Mouse (Mus musculus): ENCODE results near the gene Gm12184.
A peak's percentile ranks its signal among the peaks of the same experiment; 100 is the strongest.
"Not testable (repeated sequence)": the region's sequence is repeated elsewhere in the genome, so short reads cannot be mapped to it uniquely, and the experiment has no call there.

The Gm12184 gene

DNA sequence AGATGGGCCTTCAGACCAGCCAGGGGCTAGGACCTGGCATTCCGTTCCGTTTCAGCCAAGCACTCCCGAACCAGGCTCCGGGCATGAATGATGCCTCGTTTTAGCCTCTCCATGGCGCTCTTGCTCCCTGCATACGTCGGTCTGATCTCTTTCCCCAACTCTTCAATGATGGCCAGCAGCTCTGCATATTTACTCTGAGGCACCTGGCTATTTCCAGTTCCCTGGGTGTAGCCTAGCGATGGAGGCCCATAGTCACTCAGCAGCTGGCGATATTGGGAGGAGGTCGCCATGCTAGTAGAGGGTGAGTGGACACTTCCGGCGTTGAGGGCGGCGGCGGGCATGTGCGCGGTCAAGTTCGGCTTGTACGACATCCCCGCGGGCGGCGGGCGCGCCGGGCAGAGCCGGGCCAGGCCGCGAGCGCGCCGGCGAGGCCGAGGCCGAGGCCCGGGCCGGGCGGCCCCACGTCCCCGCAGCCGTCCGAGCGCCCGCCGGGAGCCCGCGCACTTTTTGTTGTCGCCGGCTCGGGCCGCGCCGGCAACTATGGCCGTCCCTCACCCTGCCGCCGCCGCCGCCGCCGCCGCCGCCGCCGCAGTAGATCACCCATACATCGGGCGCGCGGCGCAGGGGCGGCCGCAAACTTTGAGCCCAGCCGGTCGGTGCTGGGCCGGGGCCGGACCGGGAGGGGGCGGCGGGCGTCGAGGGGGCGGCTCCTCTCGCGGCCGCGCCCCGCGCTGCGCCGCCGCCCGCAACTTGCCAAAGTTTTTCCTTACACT is at the start of gene Gm12184, which contains the start of gene Trim7:
Gene Gm12184, minus strand, starts transcription at position 677 of the 773 bp plus-strand sequence.
Gene Trim7, plus strand, starts transcription at position 162 of the 773 bp plus-strand sequence.
- DNase-seq (ENCODE audit: low spot score) = not testable (repeated sequence)

DNA sequence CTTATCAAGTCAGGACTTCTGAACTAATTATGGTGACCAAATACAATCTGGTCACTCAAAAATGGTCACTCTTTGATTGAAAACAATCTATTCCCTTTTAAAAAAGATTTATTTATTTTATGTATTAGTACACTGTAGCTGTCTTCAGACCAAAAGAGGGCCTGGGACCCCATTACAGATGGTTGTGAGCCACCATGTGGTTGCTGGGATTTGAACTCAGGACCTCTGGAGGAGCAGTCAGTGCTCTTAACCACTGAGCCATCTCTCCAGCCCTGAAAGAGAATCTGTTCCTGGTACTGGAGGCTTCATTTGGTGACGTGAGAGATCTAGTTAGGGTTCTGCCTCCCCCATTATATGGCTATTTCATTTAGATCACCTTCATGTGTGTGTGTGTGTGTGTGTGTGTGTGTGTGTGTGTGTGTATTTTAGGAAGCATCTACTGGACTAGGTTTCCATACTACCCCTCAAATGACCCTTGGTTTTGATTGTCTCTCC is 48.9 kb upstream of the Gm12184 start:
- DNase-seq (ENCODE audit: low spot score) = not testable (repeated sequence)

DNA sequence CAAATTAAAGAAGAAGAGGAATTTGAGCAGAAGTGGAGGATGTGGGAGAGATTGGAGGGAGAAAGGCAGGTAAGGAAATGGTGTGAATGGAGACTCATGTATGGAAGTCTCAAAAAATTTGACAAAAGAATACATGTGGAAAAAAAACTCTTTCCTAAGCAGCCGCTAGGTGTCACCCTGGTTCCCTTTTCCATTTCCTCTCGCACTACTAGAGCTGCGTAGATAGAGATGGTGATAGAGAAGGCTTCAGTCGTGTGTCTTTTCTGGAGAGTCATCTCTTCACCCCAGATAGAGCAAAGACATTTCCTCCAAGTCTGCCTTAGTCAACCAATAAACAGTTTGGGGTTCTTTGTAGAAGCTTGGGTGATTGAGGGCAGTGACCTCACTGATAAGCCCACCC is 48.0 kb upstream of the Gm12184 start:
- DNase-seq (ENCODE audit: low spot score) = peak; percentile 68

DNA sequence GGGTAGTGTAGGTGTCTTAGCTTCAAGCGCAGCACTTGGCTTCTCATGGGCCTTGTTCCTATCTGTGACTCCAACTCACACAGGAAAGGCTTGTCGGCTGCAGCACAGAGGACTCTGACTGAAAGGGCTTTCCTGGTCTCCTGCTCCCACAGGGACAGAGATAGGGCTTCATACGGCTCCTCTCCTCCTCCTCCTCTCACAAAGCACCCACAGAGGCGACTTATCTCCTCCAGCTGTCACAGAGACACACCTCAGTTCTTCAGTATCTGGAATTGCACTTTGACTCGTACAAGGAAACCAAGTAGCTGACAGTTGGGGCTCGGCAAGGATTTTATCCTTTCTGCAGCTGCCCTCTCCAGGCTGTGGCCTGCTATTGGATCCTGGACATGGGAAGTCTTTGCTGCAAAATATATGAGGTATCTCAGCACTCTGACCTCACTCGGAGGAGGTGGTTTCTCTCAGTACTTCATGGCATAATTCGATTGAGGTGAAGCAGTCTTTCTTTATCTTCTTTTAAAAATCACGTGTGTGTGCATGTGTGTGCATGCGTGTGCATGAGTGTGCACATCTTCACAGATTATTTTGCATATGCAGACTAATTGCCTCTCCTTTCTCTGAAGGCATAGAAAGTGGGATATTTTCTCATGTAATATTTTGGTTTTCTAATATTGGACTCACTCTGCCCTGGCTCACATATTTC is 47.3 kb upstream of the Gm12184 start:
- DNase-seq (ENCODE audit: low spot score) = peak; percentile 74

DNA sequence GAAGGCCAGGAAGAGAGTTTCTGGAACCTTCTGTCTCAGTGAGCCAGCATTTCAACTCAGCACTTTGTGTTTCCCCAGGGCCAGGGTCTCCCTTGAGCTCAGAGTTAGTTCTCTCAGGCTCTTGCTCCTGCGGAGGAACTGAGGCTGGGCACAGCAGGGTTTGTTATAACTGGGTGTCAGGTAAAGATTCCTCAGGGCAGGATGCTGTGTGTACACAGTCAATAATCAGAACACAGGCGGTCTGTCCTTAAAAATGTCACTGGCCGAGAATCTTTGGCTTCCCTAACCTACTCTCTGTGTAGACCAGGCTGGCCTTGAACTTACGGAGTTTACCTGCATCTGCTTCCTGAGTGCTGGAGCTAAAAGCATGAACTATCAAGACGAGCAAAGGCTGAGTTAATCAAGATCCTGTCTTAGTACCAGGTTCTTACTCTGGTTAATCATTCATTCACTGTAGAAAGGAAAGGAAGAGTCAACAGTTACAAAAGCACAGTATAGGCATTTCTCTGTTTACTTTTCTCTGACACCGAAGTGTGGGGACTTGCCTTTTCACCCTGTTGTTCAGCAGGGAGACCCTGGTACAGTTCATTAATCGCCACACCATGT is 46.3 kb upstream of the Gm12184 start:
- peak; percentile 64 for DNase-seq (ENCODE audit: low spot score)

DNA sequence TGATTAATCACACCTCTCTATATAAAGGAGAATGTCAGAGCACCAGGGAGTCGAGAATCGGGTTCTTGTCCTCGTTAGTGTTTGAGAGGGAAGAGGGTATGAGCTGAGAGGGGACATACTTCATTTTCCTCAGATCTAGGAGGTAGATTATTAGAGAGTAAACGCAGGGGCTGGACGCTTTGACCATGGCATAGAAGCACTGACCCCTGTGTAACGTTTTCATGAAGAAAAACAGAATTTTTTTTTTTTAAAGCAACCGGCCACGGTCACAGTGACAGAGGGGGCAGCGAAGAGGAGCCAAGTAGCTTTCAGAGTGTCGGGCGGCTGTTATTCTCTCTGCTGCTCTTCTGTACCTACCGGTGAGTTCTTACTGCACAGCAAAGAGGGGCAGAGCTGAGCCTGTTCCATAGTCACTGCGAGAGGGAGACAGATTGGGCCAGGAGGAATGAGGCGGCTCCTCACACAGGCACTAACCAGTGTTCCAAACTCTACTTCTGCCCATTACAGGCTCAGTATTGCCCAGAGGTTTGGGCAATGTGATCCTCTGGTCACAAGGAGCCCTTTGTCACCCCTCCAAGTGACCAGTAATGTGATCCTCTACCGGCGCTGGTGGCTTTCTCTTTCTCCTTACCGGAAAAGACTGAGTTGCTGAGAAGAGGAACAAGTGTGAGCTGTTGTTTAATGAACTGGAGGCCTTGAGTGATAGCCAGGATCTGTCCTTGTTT is 45.5 kb upstream of the Gm12184 start:
- DNase-seq (ENCODE audit: low spot score) = peak; percentile 41

DNA sequence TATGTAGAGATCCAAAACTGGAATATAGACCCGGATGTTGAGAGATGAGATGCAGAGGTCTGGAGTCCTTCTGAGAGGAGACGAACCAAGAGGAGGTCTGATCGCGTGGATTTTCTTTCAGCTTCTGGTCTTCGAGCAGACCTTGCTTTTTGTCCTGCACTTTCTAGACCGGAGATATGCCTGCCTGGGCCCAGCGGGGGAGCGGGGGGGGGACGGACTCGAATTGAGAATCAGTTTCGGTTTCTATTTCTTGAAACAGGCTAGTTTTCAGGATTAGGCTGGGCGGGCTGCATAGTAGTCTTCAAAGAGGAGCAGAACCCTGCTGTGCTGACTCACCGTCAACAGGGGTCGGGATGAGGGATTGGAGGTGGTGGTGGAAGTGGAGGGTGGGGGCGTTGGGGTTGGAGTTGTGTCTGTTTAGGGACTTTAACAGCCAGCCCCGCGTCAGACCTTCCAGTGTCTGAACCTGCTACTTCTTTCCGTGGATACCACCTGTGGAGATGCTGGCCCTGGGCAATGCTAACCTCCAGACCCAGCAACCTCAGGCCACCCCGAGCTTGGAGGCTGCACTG is 44.8 kb upstream of the Gm12184 start, which contains the start of gene Irgm1:
Gene Irgm1, minus strand, starts transcription at position 483 of the 572 bp plus-strand sequence.
- peak; percentile 74 for DNase-seq (ENCODE audit: low spot score)

DNA sequence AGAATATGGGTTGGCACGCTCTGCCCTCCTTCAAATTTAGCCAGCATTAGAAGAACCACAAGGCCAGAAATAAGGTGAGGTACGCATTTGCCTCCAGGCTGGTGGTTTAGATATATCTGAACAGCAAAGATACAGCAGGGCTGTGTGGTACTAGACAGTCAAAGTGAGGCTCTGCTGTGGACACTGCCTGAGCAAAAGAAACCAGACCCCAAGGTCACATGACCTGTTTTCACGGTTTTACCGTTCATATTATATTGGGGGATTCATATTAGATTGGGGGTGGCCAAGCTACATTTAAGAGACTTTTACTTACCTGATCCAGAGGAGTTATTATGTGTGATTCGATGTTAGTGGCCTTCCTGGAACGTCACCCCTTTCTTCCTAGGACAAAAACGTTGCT is 44.3 kb upstream of the Gm12184 start:
- no peak for DNase-seq (ENCODE audit: low spot score)

DNA sequence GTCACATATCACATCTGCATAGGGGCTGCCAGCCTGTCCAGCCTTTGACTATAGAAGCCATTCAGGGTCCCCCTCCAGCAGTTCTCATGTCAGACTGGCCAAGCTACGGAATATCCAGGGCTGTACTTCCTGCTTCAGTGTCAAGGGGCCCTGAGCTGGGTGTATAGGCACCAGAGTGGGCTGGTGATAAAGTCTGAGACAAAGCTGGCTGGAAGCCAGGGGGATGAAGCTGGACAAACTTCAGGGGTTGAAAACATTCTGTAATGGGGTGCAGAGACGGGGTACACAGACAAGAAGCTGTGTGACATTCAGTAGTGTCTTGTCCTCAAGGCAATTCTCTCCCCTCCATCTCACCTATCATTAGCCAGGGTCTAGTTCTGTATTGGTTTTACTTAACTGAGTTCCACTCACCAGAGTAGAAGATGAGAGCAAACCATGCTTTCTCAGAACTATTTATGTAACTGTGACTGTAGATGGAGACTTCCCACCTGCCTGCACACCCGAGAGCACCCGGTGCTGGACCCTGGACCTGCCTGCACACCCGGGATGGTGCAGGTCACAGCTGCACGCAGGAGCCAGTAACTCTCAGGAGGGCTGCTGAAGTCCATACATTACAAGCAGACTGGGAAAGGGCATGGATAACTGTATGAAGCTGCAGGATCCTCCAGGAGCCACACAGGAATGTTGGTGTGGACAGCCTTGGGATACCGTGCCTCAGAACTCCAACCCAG is 43.1 kb upstream of the Gm12184 start:
- DNase-seq (ENCODE audit: low spot score) = no peak

DNA sequence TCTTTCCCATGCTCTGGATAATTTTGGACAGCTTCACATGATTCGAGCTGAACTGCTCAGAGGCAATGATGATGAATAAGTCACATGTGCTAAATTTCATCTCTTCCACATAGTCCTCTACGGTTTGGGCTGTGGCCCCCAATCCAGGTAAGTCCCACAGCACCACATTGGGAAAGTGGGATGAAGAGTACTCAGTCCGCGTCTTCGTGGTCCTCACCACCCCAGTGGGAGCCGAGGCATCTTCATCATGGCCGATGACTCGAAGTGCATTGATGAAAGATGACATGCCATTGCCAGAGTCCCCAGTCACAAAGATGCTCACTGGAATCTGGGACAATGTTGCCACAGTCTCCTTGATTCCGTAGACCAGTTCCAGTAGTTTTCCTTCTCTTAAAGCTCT is 40.0 kb upstream of the Gm12184 start:
- no peak for DNase-seq (ENCODE audit: low spot score)

DNA sequence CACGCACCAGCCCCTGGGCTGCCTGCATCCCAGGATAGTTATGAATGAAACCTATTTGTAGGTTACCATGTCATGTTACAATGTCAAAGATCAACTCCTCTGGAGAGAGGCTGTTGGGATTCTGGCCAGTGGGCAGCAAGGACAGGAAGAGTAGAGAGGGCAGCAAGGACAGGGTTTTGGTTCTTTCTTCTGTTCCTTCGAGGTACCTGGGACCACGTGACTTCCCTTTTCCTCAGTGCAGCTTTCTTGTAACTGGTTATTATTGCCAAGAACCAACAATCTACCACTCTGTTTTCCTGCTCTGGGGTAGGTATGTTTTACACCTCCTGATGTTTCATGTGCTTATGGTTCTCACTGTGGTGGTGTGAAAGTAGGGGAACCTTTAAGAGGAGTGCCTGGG is 37.4 kb upstream of the Gm12184 start:
- DNase-seq (ENCODE audit: low spot score) = no peak

DNA sequence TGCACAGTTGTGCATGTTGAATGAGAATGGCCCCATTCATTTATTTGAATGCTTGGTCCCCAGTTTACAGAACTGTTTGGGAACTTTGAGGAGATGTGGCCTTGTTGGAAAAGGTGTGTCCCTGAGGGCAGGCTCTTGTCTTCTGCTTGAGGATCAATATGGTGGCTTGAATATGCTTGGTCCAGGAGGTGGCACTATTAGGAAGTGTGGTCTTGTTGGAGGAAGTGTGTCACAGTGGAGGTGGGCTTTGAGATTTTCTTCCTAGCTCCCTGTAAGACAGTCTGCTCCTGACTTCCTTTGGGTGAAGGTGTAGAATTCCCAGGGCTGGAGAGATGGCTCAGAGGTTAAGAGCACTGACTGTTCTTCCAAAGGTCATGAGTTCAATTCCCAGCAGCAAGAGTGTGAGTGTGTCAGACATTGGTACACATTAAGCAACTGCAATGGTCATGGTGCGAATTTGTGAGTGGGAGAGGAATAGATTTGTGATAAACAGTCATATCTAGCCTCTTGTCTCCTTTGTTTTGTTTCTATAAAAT is 36.4 kb upstream of the Gm12184 start:
- DNase-seq (ENCODE audit: low spot score) = peak; percentile 69

DNA sequence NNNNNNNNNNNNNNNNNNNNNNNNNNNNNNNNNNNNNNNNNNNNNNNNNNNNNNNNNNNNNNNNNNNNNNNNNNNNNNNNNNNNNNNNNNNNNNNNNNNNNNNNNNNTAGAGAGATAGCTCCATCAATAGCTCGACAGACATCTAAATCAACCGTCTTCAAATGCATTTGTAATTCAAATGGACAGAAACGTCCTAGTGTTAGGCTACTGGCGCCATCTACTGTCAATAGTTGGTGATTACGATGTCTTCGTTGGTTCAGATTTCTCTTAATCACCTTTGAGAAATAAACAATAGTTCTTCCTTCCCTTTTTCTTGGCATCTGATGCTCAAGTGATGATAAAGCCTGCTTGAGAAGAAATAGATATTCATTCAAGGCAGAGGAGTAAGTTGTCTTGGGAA is 32.6 kb upstream of the Gm12184 start:
- DNase-seq (ENCODE audit: low spot score) = peak; percentile 38

DNA sequence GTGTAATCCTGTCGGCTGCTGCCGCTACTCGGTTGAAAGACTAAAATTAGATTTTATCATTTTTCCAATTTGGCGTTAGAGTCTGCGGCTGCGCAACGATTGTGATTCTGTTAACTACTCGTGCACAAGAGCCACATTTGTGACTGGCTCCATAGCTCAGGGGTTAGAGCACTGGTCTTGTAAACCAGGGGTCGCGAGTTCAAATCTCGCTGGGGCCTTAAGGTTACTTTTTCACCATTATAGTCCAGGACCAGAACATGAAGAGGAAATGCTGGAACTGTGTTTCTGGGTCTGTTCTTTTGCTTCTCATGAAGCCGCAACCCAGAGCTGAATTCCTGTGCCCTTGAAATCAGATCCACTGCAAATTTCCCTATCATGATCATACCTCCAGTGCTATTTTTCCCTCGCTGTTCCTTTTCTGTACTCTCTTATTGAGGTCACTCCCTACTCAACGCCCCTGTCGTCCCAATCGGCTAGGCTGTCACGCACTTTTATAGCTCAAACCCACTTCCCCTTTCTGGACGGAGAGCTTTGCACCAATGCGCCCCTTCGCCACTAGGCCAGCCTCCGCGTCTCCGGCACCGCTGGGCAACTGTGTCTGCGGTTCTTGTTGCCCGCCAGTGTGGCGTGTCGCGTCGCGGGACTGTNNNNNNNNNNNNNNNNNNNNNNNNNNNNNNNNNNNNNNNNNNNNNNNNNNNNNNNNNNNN is 27.2 kb upstream of the Gm12184 start:
- peak; percentile 86 for DNase-seq (ENCODE audit: low spot score)

DNA sequence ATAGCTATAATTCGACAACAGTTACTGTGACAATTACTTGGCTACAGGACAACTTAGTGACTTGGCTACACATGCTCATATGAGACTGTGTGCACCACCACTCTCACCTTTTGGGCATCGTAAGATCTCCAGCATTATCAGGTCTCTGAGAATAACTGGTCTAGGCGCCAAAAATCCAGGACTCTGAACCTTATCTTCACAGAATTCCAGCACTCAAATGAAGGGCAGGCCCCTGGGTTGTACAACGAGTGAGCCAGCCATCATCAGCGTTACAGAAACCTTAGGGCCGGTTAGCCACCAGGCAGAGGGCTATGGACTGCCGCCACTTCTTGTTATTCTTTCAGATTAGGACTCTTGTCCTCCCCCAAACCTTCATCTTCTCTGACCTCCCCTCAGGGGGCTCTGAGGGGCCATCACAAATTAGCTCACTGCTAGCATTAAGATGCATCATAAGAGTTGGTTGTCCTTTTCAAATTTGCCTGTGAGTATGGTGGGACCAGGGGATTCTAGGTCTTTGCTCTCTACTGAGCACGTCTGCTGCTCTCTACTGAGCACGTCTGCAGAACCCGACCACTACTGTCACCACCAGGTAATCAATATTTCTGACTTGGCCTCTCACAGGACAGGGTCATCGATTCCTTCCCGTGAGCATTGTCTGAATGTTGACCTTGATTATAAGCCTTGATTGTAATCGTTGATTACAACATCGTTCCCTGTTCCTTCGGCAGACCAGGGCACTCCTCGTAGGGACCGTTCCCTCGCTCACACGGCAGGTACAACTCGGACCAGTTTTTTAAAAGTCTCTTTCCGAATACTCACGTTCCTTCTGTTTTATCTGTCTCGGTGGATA is 26.4 kb upstream of the Gm12184 start:
- DNase-seq (ENCODE audit: low spot score) = no peak

DNA sequence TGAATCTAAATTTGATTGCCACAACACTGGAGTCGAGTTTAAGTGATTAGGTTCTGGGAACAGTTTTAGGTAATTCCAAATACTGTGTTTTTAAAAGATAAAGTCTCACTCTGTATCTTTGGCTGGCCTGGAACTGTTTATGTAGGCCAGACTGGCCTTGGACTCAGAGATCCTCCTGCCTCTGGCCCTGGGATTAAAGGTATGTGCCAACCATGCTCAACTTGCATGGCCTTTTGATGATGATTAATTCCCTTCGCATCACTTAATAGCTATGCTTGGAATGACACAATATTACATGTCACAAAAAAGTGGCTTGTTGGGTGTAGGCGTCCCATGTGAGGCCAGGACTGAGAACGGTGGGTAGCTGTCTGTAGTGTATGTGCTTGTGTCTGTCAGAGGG is 25.7 kb upstream of the Gm12184 start:
- no peak for DNase-seq (ENCODE audit: low spot score)

DNA sequence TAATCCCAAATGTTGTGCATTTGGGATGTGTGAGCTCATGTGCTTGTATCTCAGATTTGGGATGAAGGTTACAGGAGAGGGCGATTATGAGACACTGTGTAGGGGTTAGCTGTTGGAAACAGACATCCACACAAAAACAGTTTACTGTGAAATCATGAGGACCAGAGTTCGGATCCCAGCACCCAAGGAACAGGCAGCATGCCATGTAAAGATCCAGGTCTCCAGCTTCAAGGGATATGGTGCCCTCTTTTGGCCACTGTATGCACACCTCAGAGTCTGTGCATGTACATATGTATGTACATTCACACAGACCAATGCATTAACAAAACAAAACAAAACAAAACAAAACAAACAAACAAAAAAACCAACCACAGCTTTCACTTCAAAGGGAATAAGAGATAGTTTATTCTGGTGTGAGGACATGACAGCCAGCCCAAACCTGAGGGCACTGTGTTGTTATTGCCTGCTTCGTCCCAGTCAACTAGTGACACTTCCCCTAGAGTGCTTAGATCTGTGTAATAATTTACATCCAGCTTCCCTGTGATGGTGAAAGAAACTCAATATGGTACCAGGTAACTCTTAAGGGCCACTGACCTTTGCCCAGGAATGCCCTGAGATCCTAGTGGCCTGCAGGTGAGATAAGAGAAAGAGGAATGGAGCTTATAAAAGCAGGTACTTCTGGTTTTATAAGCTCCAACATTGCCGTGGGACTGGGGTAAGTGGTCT is 25.0 kb upstream of the Gm12184 start:
- no peak for DNase-seq (ENCODE audit: low spot score)

DNA sequence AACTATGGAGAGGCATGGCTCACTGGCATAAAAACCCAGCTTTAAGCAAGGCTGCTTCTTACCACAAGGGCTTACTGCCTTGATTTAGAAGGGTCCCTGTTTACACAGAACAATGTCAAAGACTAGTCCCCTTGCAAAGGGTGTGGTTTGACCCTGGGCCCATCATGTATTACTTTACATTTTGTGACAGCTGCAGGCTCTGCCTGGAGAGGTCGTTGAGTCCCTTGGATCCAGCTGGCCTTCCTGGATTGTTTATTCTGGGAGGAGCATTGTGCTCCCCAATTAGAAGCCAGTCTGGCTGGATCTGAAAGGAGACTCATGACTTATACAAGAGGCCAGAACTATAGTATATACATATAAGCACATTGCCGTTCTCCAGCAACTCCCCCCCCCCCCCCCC is 23.8 kb upstream of the Gm12184 start:
- no peak for DNase-seq (ENCODE audit: low spot score)

All from yolk sac, embryonic 10.5 days (tissue).